Mouse (Mus musculus): ENCODE measurements around the gene Nr0b2.

DNA sequence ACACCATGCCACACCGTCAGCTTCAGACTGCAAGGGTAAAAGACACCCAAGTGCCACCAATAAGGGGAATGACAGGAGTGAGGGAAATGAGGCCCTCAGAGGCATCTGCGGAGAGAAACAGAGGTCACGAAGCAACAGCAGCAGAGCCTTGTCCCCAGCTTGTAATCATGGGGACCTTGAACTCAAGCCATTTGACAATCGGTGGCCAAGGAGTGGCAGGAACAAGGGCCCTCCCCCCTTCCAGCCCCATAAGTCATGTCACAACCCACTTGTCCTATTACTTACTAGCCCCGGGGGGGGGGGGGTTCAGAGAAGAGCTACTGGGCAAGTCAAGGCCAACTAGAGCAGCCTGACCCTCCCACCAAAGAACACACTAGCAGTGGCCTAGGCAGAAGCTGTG is 16.5 kb upstream of the Nr0b2 start:
- TF ChIP-seq CTCF (IDR thresholded peaks at IDR 0.05; ENCODE audit: low read depth), result no peak
- TF ChIP-seq EP300 (IDR thresholded peaks at IDR 0.05; ENCODE audit: low read depth), result no peak
